Mouse (Mus musculus) liver, embryonic 11.5 days (tissue): ENCODE data around the gene Sf1. TPM values are rescaled to one million over a fixed set of nuclear protein-coding genes. Genes with fewer than 3 reads are reported as not detected.

Experiments
- ATAC-seq: fragments of 200-750 bp; cut with Nextera tagmentation; replicated peaks from 2 replicates; pipeline ENCODE4 v1.8.0; 2017; ENCODE audit warnings: moderate number of reproducible peaks, mild to moderate bottlenecking, moderate TSS enrichment, moderate library complexity; ENCODE audit not compliant: low FRiP score
- DNase-seq: peaks from one replicate; pipeline ENCODE4 v3.0.0-alpha.2; 2017; ENCODE audit warnings: low spot score
- H3K27ac ChIP-seq: fragments of 300-500 bp; sonication (generic); 2 replicates; pipeline ENCODE4 v1.5.1; 2014; ENCODE audit warnings: mild to moderate bottlenecking, low read depth, low read length, control low read depth
- H3K27me3 ChIP-seq: fragments of 300-500 bp; sonication (generic); replicated peaks from 2 replicates; pipeline ENCODE4 v1.6.1; 2014; ENCODE audit warnings: low read length, mixed read lengths; ENCODE audit not compliant: control insufficient read depth, insufficient read depth
- H3K36me3 ChIP-seq: fragments of 300-500 bp; sonication (generic); 2 replicates; pipeline ENCODE4 v1.6.1; 2014; ENCODE audit warnings: mild to moderate bottlenecking, low read length, moderate library complexity, mixed read lengths; ENCODE audit not compliant: control insufficient read depth, insufficient read depth
- H3K4me1 ChIP-seq: fragments of 300-500 bp; sonication (generic); replicated peaks from 2 replicates; pipeline ENCODE4 v1.6.1; 2014; ENCODE audit warnings: low read length, mixed read lengths; ENCODE audit not compliant: control insufficient read depth, insufficient read depth
- H3K4me2 ChIP-seq: fragments of 300-500 bp; sonication (generic); 2 replicates; pipeline ENCODE4 v1.6.1; 2014; ENCODE audit warnings: mild to moderate bottlenecking, control low read depth, moderate library complexity
- H3K4me3 ChIP-seq: fragments of 300-500 bp; sonication (generic); 2 replicates; pipeline ENCODE4 v1.5.1; 2014; ENCODE audit warnings: low read depth, low read length, control low read depth
- H3K9ac ChIP-seq: fragments of 300-500 bp; sonication (generic); 2 replicates; pipeline ENCODE4 v1.6.1; 2014; ENCODE audit warnings: low read depth, low read length, control low read depth
- H3K9me3 ChIP-seq: fragments of 300-500 bp; sonication (generic); 2 replicates; pipeline ENCODE4 v1.6.1; 2016; ENCODE audit warnings: low read length, inconsistent platforms, mixed read lengths; ENCODE audit not compliant: control insufficient read depth
- WGBS: fragments of 180-500 bp; shearing (Covaris S2); extraction: QIAGEN DNeasy Blood & Tissue Kit; methylation state at CpG from one replicate; pipeline ENCODE4 v1.1.7; 2014; 5-methylcytosine and 5-hydroxymethylcytosine counted together
- polyA plus RNA-seq: library from polyadenylated mRNA; unstranded; fragments of >200 nt; fragmentation: Nextera tagmentation; extraction: Ambion mirVana; gene quantifications from 2 replicates; pipeline ENCODE4 v1.2.1, GENCODE M21; 2014

The Sf1 gene
- polyA plus RNA-seq, 1 experiment from 2014 or later: 203 TPM

GRCm38 (mm10) chr19:6401131-6401815 lies 37.8 kb downstream of the Sf1 start:
- Histone ChIP-seq H3K4me1 (peaks cover 43% of the 10 kb centered on the region), H3K27ac (peak overlapping the region; percentile 65), H3K4me3 (peak overlapping the region; percentile 71), H3K4me2 (peak overlapping the region; percentile 100), H3K9ac (peak overlapping the region; percentile 62), H3K27me3 (peaks cover 18% of the 10 kb centered on the region), H3K9me3 (no peaks in the 10 kb centered on the region), H3K36me3 (no peaks in the 10 kb centered on the region)
- WGBS: under 1% methylated on average over 32 of the region's 32 CpGs
- ATAC-seq: peak; percentile 58
- DNase-seq: peak; percentile 87

GRCm38 (mm10) chr19:6401951-6402350 lies 38.5 kb downstream of the Sf1 start:
- Histone ChIP-seq H3K4me3 (peak overlapping the region; percentile 71), H3K27ac (peak overlapping the region; percentile 65; the same call in 1 of the 2 replicates), H3K4me2 (peak overlapping the region; percentile 100), H3K27me3 (peaks cover 18% of the 10 kb centered on the region), H3K9ac (peak overlapping the region; percentile 62), H3K36me3 (no peaks in the 10 kb centered on the region; the same call in 1 of the 2 replicates), H3K9me3 (no peaks in the 10 kb centered on the region), H3K4me1 (peaks cover 46% of the 10 kb centered on the region)
- DNase-seq (no peak), ATAC-seq (peak; percentile 22)
- 4% methylated on average over 9 of the region's 9 CpGs for WGBS

DNA sequence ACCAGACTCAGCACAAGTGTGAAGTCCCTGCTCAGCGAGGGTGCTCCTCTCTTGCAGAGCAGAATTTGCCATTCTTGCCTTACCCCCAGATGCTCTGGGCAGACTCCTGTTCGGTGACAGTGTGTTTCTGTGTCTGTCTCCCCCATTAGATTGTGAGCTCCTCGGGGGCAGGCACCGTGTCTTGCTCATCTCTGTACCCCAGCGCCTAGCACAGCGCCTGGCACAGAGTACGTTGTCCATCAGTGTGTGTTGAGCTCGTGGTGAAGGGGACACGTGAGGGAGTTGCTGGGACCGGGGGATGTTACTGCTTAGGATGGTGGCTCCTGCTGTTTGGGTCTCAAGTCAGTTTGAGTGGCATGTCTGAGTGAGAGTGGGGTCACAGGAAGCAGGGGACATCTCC lies 40.4 kb downstream of the Sf1 start:
- no peak for ATAC-seq
- WGBS: 78% methylated on average over 10 of the region's 10 CpGs
- no peak overlapping the region for H3K4me2 ChIP-seq

GRCm38 (mm10) chr19:6405433-6405832 lies 41.9 kb downstream of the Sf1 start:
- Histone ChIP-seq H3K36me3 (no peaks in the 10 kb centered on the region; the same call in 1 of the 2 replicates), H3K4me1 (peaks cover 31% of the 10 kb centered on the region), H3K27me3 (peaks cover 8% of the 10 kb centered on the region), H3K4me3 (no peak overlapping the region), H3K27ac (no peak overlapping the region), H3K4me2 (no peak overlapping the region), H3K9me3 (no peaks in the 10 kb centered on the region), H3K9ac (no peak overlapping the region)
- WGBS: 76% methylated on average over 10 of the region's 10 CpGs
- DNase-seq: no peak
- no peak for ATAC-seq

More for the DNA sequence above, 40.4 kb downstream of the Sf1 start:
- no peak overlapping the region for H3K4me3 ChIP-seq
- no peak overlapping the region for H3K27ac ChIP-seq
- H3K27me3 ChIP-seq: peaks cover 13% of the 10 kb centered on the region
- H3K36me3 ChIP-seq: no peaks in the 10 kb centered on the region; the same call in 1 of the 2 replicates
- H3K9ac ChIP-seq: no peak overlapping the region
- DNase-seq: no peak
- peaks cover 44% of the 10 kb centered on the region for H3K4me1 ChIP-seq
- H3K9me3 ChIP-seq: no peaks in the 10 kb centered on the region

DNA sequence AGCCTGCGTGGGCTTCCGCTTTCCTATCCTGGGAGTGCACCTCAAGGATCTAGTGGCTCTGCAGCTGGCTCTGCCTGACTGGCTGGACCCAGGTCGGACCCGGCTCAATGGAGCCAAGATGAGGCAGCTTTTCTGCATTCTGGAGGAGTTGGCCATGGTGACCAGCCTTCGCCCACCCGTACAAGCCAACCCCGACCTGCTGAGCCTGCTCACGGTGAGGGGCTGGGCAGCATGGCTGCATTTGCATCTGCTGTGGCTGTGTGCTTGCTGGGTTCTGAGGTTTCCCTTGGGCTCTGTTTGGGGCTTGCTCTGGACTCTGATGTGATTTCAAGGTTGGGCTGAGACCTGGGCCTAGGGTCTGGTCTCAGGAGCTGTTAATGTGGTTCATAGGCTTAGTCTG lies 43.6 kb downstream of the Sf1 start:
- Histone ChIP-seq H3K4me2 (no peak overlapping the region), H3K9ac (no peak overlapping the region), H3K27me3 (no peaks in the 10 kb centered on the region; the same call in 1 of the 2 replicates), H3K4me3 (no peak overlapping the region), H3K9me3 (no peaks in the 10 kb centered on the region), H3K4me1 (peaks cover 18% of the 10 kb centered on the region), H3K36me3 (no peaks in the 10 kb centered on the region; the same call in 1 of the 2 replicates), H3K27ac (no peak overlapping the region)
- 87% methylated on average over 8 of the region's 8 CpGs for WGBS
- ATAC-seq (no peak), DNase-seq (no peak)

- H3K4me2 ChIP-seq: no peak overlapping the region
- H3K27ac ChIP-seq: no peak overlapping the region
- no peaks in the 10 kb centered on the region; the same call in 1 of the 2 replicates for H3K27me3 ChIP-seq
- H3K9ac ChIP-seq: no peak overlapping the region
- H3K36me3 ChIP-seq: no peaks in the 10 kb centered on the region; the same call in 1 of the 2 replicates
- ATAC-seq: no peak
- no peak for DNase-seq
- WGBS: 72% methylated on average over 16 of the region's 16 CpGs
- no peaks in the 10 kb centered on the region for H3K9me3 ChIP-seq
- H3K4me3 ChIP-seq: no peak overlapping the region
- H3K4me1 ChIP-seq: peaks cover 11% of the 10 kb centered on the region
These were observed 44.5 kb downstream of the Sf1 start for GRCm38 (mm10) chr19:6407816-6408510.

- H3K4me2 ChIP-seq: no peak overlapping the region
- WGBS: 71% methylated on average over 8 of the region's 8 CpGs
- no peaks in the 10 kb centered on the region; the same call in 1 of the 2 replicates for H3K36me3 ChIP-seq
- DNase-seq (no peak), ATAC-seq (no peak)
- H3K4me3 ChIP-seq: no peak overlapping the region
- no peak overlapping the region for H3K27ac ChIP-seq
- no peak overlapping the region for H3K9ac ChIP-seq
- peaks cover 7% of the 10 kb centered on the region for H3K4me1 ChIP-seq
- H3K27me3 ChIP-seq: no peaks in the 10 kb centered on the region; the same call in 1 of the 2 replicates
- no peaks in the 10 kb centered on the region for H3K9me3 ChIP-seq
These were observed 45.3 kb downstream of the Sf1 start for GRCm38 (mm10) chr19:6408749-6409148.

DNA sequence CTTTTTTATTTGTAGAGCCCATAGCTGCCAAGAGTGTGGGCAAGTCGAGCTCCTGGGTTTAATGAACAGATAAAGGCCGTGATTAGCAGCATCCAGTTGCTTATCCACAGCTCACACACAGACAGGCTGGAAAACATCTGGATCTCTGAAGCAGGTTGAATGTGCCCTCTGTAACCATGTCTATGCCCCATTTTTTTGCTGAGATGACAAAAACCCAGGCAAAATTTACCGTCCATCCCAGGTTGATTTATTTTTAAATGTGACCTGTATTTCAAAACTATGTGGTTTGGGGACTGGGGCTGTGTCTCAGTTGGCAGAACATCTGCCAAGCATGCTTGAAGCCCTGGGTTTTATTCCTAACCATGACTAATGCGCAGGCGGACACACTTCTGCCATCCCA lies 45.7 kb downstream of the Sf1 start:
- Histone ChIP-seq H3K4me2 (no peak overlapping the region), H3K4me3 (no peak overlapping the region), H3K36me3 (no peaks in the 10 kb centered on the region; the same call in 1 of the 2 replicates), H3K27me3 (no peaks in the 10 kb centered on the region), H3K9me3 (no peaks in the 10 kb centered on the region), H3K9ac (no peak overlapping the region), H3K4me1 (peaks cover 7% of the 10 kb centered on the region; the same call in 1 of the 2 replicates), H3K27ac (no peak overlapping the region)
- no peak for ATAC-seq
- DNase-seq: no peak
- WGBS: 74% methylated on average over 5 of the region's 5 CpGs
